Mouse (Mus musculus) layer of hippocampus, postnatal 36 days (tissue): ENCODE measurements at regions not wholly inside any gene's neighbourhood (a gene's known extent, or its start where the extent isn't known, plus 50 kb on each side); places are given as distances from the start of the nearest gene placed in this dataset.
A peak's percentile ranks its signal among the peaks of the same experiment; 100 is the strongest.

Experiments
- DNase-seq, 2 experiments: peaks; one replicate each; pipeline ENCODE4 v3.0.0; 2022

DNA sequence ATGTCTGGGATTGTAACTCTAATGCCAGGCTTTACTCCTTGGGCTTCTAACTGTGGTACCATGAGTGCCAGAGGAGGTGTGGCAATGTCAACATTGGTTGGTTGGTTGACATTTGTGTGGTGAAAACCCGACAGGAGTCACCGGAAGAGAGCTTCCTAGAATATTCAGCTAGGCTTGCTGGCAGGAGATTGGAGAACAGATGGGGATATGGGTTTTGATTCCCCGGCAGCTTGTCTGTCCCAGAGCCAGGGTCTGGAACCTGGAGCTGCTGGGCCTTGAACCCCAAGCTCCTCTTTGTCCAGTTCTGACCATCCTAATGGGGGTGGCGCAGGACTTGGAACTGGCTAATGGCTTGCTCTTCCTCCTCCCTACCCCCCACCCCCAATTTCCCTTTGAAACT lies 1198.9 kb upstream of the A1bg start:
- no peak for DNase-seq

DNA sequence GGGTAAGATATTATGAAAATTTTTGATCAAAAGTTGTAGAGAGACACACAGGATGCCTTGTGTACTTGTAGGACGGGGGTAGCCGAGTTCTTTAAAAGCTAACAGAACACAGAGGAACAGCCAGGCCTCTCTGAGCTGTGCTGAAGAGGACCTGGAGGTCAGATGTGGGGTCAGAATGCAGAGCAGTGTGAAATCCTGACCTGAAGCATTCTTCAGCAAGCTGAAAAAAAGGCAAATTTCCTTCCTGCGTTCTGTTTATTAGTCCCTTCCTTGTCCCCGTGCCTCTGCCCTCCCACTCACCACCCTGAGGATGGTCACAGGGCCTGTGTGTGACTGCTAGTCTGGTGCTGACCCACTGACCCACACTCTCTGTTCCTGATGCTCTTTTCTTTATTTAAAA lies 1197.9 kb upstream of the A1bg start:
- no peak for DNase-seq

DNA sequence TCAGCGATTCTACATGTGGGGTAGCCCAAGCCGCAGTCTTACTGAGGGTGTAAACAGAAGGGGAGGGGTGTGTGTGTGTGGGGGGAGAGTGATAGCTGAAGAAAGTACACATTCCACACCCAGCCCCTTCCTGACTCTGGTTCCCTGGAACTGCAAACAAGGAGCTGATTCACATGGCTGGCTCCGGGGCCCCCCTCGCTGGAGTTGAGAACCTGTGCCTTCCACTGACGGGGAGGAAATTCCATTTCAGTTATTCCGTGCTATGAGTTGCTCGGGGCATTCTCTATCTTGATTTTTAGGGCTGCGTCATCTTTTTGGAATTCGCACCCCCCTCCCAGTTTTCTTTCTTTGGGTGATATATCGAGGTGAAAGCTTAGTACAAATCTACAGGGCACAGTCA lies 1196.2 kb upstream of the A1bg start:
- DNase-seq, result no peak

DNA sequence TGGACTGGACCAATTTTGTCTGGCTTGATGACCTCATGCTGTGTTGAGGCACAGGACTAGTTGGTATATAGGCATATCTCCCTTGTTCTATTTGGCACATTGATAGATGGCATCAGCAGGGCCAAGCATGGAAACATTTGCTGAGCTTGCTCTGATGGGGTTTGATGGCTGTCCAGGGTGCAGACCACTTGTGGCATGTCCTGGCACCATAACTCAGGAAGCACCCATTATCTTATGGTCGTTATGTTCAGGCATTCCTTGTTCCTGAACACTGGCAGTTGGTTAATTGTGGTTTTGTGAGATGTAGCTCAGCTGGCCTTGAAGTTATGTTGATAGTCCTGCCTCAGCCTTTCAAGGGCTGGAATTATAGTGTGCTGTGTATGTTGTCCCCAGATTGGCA lies 1193.4 kb upstream of the A1bg start:
- no peak for DNase-seq

DNA sequence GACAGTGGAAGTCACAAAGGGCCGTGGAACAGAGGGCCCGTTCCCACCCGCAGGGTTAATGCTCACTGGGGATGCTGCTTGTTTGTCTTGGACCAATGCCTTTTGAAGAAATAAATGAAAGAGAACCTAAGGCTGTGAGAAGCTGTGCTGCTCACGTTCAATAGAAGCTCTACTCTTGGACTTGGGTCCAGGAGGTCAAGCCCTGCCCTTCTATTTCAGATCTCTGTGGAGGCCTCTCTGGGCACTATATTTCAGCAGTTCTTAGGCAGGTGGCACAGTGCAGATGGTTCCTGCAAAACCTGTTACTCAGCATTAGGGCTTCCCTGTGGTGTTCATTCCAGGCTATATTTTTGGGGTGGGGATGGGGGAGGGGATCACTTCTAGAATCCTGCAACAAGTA lies 1192.0 kb upstream of the A1bg start:
- no peak for DNase-seq

DNA sequence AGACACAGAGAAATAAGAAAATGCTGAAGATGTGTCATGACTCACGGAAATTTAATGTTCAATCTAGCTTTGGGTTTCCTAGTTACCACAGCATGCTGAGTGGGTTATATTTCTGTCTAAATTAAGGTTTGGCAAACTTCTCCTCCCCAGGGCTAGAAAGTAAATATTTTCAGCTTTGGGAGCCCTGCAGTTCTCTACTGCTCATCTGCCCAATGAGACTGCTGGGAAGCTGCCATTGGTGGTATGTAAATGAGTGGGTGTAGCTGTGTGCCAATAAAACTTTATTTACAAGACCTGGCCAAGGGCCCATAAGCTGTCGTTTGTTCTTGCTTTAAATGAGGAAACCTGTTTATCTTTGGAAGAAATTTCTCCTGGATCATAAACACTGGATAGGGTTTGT lies 1189.3 kb upstream of the A1bg start:
- peak in 1 of 2 experiments; percentile 16 for DNase-seq

DNA sequence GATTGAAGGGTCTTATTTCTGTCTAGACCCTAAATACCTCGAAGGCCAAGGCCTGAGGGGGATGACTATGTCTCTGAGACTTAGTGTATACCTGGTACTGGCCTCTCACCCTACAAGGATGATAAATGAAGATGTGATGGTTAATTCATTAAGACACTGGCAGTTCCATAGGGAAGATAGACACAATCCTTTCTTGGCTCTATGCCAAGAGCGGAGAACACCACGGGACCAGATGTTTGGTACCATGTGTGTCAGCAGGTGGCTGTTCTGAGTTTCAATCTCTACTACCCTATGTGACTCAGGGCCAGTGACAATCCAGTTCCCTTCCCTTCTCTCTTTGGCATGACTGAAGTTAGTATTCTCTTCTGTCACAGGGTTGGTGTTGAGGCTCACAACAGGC lies 1185.2 kb upstream of the A1bg start:
- no peak for DNase-seq

DNA sequence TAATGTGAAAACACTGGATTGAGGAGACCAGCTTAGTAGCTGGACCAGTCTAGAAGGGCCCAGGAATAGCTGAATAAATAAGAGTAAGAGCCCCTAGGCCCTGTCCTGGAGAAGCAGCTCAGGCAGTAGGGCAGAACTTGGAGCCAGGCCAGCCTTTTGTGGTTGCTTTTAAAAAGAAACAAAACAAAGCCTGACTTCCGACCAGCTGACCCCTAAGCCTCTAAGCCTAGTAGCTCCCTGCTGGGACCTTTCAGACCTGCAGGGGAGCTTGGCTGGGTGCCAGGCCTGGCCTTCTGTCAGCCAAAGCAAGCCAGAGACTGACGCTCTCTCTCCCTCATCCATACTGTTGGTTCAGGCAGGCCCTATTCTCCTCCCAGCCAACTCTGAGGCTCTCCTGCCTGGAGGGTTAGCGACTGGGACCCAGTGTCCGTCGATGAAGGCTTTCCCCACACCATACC lies 1183.7 kb upstream of the A1bg start:
- peak; percentile 56 to 57 for DNase-seq

DNA sequence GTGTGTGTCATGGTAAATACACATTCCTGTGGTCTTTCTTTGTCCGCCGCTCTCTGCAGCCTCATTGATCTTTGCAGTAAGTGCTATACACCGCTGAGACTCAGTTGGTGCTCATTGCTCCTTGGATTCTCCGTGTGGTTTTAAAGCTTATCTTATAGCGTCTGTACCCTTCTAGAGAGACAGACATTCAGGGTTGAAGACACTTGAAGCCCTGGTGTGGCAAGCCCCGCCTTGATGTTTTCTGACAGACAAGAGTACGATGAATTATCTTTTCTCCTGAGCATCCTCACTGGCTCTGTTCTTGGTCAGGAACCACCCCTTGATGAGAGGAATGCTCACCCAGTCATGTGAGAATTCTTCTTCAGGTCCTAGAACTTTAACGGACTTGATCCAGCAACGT lies 1182.7 kb upstream of the A1bg start:
- DNase-seq, result no peak

DNA sequence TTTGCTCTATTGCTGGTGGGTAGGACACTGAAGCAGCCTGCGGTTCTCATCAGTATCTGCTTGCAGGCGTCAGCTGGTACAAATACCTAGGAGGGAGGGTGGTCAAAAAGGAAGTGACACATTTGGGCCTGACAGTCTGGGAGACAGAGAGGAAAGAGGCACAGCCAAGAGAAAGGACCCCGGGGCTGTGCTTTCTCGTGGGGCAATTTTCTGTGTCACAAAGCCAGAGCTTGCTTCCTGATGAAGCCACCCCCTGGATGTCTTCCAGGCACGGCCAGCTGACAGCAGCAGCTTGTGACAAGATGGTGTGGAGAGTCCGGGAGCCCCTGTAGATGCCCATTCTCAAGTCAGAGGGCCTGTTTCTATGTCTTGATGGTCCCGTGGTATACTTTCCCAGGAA lies 1181.8 kb upstream of the A1bg start:
- DNase-seq, result peak in 1 of 2 experiments; percentile 29

DNA sequence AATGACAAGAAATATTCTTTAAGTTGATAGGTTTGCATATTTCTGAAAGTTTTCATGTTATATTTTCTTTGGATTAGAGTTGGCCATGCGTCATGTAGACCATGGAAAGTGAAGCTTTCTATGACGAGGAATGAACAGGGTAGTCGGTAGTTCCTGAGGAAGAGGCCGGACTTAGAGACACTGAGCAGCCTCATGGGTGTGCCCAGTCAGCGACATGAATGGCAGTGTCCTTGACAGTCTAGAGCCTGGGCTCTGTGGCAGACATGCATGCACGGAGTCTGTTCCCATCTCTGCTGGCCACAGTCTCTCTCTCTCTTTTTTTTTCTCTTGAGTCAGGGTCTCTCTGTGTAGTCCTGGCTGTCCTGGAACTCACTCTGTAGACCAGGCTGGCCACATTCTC lies 1176.9 kb upstream of the A1bg start:
- no peak for DNase-seq

DNA sequence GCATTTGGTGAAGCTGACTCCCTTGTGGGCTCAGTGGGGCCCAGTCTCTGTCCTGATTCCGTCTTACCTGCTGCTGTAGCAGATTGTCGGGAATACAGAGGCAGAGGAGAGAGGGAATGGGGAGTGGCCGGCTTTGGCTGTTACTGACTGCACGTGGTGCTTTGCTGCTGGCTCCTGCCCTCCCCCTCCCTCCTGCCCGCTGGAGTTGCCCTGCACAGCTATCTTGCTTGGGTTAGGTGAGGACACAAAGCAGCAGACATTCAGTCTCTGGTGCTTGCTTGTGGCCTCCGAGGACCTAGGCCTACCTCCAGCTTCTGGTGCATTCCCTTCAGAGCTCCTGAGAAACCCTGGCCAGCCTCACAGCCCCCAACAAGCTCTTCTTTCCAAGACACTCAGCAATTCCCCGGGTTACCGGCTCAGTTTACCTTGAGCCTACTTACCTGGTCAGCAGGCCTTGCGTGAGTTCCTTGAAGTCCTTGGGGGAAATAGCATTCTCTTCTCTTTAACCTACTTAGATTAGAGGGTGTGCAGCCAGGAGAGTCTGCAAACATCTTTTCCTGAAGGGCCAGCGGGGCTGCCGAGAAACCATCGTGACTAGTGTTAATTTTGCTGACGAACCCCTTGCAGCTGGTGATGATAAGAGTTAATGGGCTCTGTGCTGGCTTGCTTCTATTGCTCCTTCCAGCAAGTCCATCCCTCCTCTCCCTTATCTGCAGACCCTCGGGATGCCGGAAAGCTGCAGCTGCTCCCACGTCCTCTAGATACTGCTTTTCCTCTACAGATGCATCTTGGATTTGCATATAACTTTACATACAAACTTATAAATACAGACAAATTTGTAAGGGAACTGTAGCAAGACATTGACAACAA lies 1176.2 kb upstream of the A1bg start:
- DNase-seq, result no peak

DNA sequence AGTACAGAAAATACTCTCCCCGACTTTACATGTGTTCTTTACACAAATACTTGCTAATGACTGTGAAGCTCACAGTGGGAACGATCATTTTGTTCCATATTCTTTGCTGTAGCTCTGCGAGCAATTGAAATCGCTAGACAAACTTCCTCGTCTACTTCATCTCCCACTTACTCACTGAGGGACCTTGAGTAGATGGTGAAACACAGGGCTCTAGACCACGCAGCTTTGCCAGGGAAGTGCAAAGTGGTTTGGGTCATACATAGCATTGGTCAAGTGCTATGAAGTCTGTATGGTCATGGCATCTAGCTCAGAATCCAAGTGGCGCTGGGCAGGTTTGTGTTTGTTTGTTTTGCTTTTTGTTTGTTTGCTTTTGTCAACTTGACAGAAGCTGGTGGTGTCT lies 1174.0 kb upstream of the A1bg start:
- DNase-seq, result no peak

DNA sequence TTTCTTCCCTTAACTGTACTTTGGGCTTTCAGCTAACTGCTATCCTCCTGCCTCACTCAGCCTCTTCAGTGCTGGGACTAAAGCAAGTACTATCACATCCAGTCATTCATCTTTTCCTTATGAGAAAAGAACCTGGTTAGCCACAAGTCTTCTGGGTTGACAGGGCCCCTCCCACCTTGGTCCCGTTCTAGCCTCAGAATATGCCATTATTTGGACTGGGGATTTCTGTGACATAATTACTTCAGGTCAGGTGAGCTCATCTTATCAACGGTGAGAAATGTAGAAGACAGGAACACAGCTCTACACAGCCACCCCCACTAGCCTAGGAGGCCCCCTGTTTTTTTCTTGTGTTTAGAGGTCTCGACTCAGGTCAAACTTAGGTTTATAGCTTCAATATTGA lies 1172.4 kb upstream of the A1bg start:
- DNase-seq, result no peak

DNA sequence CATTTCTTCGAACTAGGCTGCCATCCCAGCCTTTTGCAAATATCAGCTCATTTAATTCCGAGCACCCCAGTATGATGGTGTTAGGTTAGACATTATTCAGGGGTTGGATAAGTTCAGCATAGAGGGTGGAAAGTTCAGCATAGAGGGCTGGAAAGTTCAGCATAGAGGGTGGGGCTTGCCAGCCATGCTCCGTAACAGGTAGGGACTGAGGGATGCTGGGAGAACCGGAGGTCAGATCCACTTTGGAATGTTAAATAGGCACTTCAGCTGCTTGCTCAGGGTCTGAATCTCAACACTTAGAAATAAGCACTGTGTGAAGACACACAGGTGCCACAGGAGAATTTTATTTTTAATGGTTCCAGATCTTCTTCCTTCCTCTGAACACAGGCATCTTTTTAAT lies 1170.9 kb upstream of the A1bg start:
- no peak for DNase-seq

DNA sequence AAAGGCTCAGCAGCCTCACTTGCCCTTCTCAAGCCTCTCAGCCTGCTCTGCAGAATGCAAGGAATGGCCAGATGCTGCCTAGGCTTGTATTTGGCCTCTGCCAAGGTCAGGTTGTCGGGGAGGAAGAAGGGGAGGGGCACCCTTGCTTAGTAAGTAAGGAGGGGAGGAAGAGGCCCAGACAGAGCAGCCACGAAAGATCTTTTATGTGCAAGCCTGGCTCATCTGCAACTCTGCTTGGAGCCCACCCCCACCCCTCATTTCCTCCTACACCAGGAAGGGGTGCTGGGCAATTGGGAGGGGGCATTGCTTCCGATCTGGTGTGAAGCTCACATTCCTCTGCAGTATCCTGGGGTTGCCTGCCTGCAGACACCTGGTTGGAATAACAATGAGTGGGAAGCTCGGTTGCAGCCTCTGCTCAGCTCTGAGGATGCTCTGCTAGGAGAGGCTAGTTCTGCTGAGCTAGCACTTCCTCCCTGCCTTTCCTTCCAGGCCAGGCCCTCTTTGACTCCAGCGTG lies 1169.9 kb upstream of the A1bg start:
- no peak for DNase-seq

DNA sequence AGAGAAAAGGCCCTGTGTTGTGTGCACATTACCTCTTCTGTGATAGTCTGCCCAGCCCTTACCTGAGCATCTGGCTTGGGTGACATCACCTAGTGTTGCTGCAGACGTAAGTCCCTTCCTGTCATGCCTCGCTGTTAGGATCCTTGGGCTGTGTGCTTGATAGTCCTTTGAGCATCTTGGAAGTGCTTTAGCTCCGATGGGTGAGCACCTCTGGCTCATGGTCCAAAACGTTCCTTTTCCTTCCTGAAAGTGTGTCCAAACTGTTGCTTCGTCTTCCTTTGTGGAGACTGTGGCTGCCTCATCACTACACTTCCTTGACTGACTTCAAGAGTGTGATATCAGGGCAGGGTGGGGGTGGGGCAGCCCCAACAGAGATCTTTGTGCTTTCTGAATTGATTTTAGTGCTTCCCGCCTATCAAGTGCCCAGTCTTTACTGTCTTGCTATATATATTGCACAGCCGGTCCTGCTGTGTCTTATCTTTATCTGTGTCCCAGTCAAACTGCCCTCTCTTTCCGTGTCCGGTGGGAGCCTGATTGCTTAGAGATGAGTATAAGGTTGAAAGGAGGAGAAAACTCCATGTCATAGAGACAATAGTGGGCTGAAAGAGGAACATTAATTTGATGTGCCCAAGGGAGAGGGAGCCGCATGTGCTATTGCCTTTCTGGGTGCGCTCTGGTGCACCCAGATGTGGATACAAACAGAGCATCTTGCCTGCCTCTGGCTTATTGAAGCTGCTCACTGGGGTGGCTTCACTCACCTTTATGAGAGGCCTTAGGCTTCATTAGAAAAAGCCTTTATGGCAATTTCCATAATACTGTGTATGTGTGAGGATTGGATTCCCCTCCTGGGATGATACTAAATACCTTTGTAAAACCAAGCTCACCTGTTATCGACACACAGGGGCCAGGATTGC lies 1169.2 kb upstream of the A1bg start:
- no peak for DNase-seq

DNA sequence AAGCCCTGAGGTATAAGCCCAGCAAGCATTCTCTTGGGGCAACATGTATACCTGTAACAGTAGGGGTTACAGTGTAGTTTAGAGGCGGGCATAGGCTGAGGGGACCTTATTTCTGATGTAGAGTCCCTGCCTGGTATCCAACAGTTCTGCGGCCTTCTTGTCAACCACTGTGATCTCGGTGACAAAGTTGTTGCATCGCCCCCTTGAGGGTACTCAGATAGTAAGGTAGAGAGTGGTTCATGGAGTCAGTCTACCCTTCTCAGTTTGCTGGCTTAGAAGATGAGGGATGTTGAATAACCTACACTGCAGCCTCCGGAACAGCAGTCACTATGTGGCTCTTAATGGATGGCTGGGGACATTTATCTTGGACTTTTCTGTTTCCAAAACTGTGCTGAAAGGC lies 1168.3 kb upstream of the A1bg start:
- DNase-seq, result no peak

DNA sequence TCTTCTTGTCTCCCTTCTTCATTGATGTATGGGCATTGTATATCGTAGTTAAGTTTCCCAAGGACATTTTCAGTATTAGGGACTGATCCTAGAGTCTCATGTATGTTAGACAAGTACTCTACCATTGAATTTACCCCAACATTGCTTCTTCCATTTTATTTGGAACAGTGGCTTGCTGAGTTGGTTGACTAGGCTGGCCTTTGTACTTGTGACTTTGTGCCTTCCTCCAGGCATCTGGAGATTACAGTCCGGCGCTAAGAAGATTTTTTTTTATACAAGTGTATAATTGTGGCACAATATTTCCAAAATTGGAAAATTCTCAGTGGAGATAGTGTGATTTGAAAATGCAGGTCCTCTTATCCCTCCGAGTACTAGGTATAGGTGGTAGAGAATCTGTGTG lies 1165.5 kb upstream of the A1bg start:
- no peak for DNase-seq

DNA sequence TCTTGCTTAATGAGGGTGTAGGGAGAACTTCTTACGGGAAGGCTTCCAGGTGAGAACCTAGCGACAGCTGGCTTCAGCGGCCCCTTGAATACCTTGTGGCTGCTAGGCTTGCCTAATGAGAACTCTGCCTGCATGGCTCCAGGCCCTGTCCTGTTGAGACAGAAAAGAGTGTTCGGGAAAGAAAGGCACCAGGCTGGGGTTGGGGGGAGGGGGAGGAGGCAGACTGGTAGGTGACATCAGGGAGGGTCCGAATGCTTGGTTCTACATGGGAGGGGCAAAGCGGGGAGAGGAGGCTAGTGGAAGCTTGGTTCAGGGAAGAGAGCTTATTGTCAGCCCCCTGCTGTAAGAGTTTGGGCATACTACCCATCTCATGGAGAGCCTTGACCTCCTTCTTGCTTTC lies 1164.9 kb upstream of the A1bg start:
- DNase-seq, result no peak

DNA sequence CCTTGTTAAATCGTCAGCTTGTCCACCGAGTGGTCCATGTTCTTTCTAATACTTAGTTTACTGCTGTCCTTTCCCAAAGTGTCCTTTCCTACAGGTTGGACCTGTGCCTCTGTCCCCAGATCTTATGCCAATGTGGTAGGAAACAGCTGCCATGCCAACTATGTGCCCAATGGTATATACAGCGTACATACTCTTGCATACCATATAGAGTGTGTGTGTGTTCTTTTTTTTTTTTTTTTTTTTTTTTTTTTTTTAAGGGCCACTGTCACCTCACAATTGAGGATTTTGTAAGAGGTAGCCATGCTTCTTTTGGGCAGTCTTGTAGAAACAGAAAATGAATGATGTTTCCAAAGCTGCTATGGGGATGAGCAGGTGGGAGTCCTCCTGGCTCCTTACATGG lies 1163.2 kb upstream of the A1bg start:
- no peak for DNase-seq

DNA sequence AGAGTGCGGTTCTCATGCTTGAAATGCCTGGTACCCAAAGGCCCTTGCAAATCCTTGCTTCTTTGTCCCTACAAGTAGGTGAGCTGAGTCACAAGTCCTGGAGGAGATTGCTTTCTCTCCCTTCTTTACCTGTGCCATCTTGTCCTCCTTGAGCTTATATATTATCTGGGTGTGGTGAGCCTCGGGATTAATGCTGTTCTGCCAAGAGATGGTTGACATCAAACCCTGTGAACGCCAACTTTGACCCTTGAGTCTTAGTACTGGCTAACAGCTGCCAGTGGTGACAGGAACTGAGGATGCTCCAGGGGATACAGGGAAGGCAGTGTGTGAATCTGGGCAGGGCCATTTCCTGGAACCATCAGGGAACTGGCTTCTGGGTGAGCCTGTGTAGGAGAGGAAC lies 1160.5 kb upstream of the A1bg start:
- DNase-seq, result no peak

DNA sequence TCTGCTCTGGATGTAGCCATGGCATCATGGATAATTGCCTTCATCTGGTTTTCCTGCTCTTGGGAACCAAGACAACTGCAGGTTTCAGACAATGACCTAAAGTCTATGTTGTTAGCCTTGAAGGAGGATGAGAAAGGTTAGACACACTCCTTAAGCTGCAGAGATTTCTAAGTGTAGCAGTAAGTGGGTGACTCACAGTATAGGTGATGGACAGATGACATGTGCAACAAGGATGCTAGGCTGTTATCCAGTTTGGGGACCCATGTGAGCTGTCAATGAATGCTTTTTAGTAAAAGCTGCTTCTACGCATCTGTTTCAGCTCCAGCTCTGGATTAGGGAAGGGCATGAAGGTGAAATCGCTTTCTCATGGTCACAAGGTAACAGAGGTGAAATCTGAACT lies 1159.7 kb upstream of the A1bg start:
- no peak for DNase-seq
